Mouse (Mus musculus) embryonic fibroblast, embryonic 13.5 days (primary cell): ENCODE results near the gene Rftn1.

Experiments
- CTCF ChIP-seq: IDR thresholded peaks from 2 replicates; pipeline ENCODE4 v1.5.1; 2011; ENCODE audit warnings: mild to moderate bottlenecking, control low read depth, low read length, moderate library complexity, borderline replicate concordance; ENCODE audit not compliant: insufficient read depth
- POLR2A ChIP-seq: IDR thresholded peaks from 2 replicates; pipeline ENCODE4 v1.6.1; 2011; ENCODE audit warnings: low read depth, mild to moderate bottlenecking, control low read depth, low read length, moderate library complexity

- TF ChIP-seq CTCF (no peak), POLR2A (no peak)
These were observed 3.2 kb upstream of the Rftn1 start for GRCm38 (mm10) chr17:50193653-50194052.
